Mouse (Mus musculus) heart, postnatal 36 days (tissue): Measurements from ENCODE around the gene Tex22. TPM values are rescaled to one million over a fixed set of nuclear protein-coding genes. Genes with fewer than 3 reads are reported as not detected.

Experiments used
- DNase-seq, 2 experiments: peaks; one replicate each; pipeline ENCODE4 v3.0.0; 2021 to 2022
- intact Hi-C: fragments of 180-260 bp; cut with DNase I; formaldehyde crosslinking; loops from one replicate; pipeline ENCODE4 v1.15.1; 2025
- total RNA-seq, 2 experiments: library from RNA; stranded (reverse); gene quantifications; 2 replicates each; pipeline ENCODE4 v1.2.3; 2021

The Tex22 gene
- total RNA-seq, 2 experiments from 2014 or later: not detected

DNA sequence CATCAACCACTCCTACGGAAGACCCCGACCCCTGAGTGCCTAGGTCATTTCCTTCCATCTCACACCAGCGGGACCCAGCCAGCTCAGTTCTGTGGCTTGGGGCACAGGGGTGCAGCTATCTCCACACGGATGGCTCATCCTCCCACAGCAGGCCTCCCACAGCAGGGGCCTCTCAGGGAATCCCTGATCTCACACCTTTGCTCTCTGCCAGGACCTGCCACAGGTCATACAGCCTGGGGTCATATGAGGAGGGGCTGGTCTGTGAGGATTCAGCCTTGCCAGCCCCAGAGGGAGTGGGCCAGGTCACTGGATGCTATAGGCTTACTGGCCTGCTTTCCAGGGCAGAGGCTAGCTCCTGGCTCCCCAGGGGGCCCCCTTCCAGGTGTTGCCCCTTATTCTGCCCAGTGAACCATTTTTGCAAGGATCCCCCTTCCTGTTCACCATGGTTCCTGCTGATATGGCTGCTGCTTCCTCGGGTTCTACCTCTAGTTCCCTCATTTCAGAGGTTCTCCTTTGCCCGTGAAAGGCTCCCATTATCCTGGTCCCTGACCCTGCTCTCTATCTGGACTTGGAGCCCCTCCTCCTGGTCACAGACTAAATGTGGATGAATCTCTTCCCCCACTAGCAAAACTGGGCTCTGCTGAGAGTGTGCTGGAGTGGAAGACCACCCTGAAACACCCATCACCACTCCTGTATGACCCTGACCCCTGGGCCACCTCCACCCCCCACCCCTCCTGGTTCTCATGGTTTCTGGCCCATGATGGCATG, 25.4 kb downstream of the Tex22 start:
- no peak for DNase-seq
- intact Hi-C loops: loop anchor here (2.0 to 5.0 kb wide), 3 partner anchors 85 to 142 kb away; partner anchors contain the start of genes Brf1 and Pacs2

DNA sequence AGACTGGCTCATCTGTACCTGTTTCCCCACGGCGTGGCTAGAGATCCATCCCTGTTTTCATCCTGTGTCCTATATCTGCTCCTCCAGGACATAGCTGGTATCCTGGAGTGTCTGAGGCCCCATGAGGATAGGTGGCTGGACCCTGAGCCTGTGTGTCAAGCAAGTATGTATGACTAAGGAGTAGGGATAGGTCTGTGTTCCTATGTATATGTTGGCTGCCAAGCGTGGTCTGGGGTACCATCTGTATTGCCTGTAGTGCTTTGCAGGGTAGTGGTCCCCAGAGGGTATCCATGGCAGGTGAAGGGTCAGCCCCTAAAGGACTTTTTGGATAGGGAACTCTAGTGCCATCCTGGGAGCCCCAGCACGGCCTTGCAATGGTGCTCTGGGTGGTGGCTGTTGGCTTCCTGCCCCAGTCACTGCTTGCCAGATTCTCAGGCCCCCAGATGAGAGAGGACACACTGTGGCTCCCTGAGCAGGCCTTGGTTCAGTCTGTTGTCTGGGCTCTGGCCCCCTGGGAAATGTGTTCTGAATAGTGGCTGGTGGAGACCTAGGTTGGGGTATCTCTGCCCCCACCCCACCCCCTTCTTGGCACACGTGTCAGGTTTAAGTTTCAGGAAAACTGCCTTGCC, 26.3 kb downstream of the Tex22 start:
- intact Hi-C loops: loop anchor here (2.0 to 5.0 kb wide), 3 partner anchors 86 to 143 kb away; partner anchors contain the start of genes Brf1 and Pacs2
- peak; percentile 66 to 68 for DNase-seq

DNA sequence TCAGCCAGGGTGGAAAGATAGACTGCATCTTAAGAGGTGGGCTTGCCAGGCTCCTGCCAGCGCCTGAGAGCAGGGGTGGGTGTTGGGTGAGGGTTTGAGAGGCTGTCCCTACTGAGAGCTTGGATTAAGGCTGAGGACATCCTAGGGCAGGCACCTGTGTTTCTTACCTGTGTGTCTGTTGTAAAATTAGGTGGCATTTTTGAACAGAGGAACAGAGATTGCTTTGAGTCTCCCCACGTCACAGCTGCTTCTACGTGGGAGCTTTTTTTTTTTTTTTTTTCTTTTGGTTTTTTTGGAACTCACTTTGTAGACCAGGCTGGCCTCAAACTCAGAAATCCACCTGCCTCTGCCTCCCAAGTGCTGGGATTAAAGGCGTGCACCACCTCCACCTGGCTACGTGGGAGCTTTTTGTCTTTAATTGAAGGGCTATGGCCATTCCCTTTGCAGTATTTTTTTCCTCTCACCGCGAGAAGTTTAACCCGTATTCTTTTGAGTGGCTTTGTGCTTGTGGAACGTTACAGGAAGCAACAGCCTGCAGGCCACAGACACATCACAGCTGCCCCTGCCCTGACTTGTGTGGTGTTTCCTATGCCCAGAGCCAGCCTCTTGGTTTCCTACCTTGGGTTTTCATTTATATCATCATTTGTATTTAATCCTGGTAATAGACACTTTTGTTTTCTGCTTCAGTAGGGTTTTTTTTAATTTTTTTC, 27.1 kb downstream of the Tex22 start:
- no peak for DNase-seq
- intact Hi-C loops: loop anchor here (2.0 to 5.0 kb wide), 3 partner anchors 87 to 144 kb away; partner anchors contain the start of genes Brf1 and Pacs2

DNA sequence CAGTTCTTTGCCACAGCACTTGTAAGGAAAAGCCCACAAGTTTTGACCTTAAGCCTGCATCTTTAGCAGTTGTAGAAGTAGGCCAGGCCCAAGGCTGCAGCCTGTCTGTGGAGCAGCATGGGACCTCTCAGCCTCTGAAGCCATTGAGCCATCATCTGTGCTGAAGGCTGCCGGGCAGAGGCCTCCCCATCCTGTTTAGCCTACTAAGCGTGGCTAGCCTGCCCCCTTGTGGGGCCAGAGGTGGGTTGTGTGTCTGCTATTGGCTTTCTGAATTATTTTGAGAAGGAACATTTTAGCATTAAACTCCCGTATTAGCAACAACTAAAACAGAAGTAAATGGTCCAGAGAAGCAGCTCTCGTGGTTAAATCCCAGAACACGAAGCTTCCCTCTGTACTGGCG, 28.2 kb downstream of the Tex22 start:
- DNase-seq: peak; percentile 49 to 61
- intact Hi-C loops: loop anchor here (5.0 kb wide), 2 partner anchors 100 to 145 kb away; partner anchors contain the start of gene Brf1

DNA sequence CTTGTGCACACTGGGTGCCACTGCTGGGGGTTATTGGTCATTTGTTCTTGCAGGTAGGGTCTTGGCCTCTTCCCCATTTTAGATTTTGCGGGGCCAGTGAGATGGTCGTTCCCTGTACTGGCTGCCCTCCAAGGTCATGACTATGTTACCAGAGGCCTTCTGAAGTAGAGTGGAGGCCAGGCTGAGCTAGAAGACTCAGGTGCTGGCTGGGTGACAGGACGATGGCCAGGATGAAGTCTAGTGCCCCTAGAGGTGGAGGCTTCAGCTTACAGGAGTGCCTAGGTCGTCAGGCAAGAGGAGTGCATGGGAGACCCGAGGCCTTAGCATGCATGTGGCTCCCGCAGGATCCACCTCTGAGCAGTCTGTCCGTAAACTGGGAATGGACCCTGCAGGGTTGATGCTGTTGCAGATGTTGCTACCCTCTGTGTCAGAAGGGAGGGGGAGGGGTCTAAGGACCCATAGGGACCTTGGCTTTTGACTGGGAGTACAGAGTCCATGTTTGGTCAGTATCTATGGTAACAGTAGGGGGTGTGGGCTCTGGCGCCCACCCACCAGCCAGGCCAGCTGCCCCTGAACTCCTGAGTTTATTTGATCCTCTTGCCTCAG, 29.6 kb downstream of the Tex22 start:
- intact Hi-C loops: loop anchor here (5.0 kb wide), 2 partner anchors 102 to 147 kb away; partner anchors contain the start of gene Brf1
- DNase-seq: no peak

DNA sequence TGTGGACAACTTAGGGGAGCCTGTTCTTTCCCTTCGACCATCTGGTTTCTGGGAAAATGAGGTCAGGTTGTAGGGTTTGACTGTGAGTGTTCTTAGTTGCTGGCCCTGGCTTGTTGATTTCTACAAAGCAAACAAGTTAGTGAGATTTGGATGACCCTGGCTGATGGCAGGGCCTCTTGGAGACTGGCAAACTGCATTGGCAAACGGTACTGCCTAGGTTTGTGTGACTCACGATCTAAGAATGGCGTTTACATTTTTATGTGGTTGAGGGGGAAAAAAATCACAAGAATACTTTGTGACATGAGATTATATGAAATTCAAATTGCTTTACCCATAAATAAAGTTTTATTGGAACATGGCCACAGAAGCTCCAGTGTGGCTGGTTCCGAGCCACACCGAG, 32.1 kb downstream of the Tex22 start:
- no peak for DNase-seq
- intact Hi-C loops: no loop called here

DNA sequence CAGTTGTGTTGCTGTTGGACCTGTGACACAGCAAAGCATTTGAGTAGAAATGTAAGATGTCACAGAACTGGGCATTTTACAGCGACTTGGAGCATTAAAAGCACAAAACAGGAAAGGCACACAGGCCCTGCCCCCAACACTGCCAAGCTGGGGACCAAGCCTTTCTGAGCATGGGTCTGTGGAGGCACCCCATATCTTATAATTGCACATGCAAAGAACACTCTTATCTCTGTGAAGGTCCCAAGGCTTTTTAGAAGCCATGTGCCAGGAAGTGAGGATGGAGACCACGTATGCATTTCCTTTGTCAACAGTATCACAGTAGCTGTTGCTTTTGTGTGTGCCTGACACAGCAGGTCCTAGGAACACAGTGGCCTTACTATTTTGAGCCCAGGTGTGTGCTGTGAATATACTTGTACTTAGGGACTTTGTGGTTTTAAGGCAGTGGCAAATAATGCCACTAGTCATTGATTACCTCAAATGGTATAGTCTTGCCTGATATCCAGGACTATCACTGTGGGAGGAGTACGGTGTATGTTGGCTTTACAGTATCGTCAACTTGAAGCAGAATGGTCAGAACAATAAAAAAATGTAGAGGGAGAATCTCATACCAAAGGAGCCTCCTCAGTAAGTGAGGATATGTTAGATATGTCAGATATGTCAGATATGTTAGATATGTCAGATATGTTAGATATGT, 33.3 kb downstream of the Tex22 start:
- intact Hi-C loops: no loop called here
- DNase-seq: no peak

DNA sequence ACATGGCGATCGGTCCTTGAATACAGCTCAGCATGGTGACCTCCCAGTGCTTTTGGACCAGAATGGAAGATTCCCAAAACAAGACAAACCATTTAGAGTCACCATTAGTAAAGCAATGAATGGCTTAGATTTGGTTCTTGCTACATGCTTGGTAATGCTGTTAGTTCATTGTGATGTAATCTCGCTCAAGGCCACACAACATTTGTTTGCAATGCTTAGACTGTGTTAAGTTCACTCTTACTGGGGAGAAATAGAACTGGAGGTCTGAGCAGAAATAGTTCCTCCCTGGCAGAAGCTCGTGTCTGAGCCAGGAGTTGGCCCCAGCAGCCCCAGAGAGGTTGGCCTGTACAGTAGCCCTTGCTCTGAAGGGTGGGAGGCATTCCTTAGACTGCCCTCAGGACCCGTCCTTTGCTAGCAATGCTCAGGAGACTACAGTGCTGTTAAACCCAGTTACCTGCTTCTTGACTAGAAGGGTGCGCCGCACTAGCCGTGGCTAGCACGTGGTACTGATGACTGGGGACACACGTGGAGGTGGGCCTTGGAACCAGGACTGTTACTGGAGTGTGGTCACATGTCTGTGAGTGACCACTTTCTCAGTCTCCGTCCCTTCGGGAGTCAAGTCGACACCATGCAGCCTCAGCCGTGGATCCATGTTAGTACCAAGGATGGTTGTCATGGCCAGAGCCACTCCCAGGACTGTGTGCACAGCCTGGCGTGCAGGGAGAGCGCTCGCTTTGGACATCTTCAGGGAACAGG, 34.4 kb downstream of the Tex22 start:
- intact Hi-C loops: no loop called here

DNA sequence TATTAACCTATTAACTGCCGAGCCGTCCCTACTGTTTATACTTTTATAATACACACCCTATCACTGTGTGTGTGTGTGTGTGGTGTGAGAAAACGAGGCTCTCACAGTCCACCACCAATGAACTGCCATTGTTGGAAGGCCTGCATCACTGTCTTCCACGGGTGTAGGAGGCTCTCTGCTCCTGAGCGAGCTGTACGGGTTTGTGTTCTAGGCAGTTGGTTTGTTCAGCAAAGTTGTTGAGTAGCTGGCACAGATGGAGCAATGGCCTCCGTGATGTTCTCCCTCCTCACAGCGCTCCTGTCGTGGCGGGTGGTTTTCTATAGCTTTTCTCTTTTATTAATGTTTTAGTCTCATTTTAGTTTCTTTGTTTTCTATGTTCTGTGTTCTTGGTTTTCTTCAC, 35.5 kb downstream of the Tex22 start:
- no peak for DNase-seq
- intact Hi-C loops: no loop called here

More for the DNA sequence above, 34.4 kb downstream of the Tex22 start:
- DNase-seq: no peak

DNA sequence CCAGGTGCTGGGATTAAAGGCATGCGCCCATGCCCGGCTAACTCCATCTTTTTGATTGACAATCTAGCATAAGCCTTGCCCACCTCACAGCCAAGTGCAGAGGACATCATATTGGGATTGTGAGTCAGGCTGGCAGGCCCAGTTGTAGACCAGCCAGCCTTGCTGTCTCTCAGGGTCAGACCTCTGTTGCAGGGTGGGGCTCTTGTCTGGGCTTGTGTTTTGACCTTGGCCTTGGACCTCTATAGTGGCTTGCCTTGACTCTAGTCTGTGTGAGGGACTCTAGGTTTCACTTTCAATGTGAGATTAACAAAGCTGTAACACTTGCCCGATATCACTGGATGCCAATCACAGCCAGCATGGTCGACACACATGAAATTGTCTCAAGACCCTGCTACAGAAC, 39.8 kb downstream of the Tex22 start:
- intact Hi-C loops: no loop called here

DNA sequence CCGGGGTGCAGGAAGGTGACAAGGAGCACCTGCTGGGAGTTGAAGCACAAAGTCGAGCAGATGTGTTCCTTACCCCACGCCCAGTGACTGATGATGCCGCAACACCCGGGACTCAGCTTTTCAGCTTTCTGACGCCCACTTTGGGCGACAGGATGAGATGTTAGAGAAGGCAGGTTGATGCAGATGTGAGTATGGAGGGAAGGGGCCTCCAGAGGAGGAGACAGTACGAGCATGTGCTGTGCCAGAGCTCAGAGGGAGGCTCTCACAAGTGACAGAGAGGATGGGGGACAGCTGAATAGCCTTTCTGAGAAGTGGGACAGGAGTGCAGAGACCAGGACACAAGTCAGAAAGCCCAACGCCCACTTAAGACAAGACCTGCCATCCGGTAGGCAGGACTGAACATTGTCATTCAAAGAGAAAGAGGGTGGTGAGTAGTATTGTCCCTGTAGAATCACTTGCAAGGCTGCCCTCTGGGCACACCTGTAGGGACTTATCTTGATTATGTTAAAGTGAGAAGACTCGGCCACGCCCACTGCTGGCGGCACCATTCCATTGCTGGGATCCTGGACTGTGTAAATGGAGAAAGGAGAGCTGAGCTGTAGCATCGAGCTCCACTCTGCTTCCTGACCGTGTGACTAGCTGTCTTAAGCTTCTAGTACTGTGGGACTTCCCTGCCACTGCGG, 40.7 kb downstream of the Tex22 start:
- intact Hi-C loops: no loop called here
- no peak for DNase-seq

More for the DNA sequence above, 39.8 kb downstream of the Tex22 start:
- DNase-seq: no peak

DNA sequence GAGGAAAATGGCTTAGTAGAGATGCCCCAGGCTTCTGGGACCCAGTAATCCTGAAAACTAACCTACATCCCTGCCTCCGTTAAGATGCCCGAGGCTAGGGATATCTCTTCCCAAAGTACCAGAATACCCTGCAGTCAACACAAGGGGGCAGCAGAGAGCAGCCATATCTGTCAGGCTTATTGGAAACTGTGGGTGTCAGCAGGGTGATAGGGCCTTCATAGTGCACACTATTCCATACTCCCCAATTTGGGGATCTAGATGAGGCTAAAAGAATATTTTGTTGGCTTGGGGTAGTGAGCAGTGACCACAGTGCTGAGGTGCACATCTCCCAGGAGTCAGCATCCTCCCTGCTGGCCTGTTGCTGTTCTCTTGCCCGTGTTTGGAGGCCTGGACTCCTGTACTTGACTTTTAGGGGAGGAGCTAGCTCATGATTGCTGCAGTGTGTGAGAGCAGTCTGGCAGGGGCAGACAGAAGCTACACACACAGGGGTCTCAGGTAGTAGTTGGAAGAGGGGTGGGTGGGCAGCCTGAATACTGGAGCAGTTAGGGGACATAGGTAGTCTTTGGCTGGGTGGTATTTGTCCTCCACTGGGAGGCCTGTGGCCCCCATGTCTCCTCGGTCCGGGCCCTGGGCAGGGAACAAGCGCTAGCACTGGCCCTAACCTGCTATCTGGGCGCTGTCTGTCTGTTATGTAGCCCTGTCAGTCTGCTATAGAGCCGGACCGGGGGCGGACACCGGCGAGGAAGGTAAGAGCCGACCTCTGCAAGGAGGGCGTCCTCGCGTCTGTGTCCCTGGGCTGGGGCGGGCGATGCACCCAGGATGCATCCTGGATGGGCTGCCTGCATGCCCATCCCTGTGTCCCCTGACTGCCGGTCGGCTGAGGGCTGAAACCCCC, 45.5 kb downstream of the Tex22 start:
- DNase-seq: peak; percentile 88 to 90
- intact Hi-C loops: loop anchor here (1.0 kb wide), 1 partner anchor 36 kb away; no protein-coding TSS in a partner anchor

DNA sequence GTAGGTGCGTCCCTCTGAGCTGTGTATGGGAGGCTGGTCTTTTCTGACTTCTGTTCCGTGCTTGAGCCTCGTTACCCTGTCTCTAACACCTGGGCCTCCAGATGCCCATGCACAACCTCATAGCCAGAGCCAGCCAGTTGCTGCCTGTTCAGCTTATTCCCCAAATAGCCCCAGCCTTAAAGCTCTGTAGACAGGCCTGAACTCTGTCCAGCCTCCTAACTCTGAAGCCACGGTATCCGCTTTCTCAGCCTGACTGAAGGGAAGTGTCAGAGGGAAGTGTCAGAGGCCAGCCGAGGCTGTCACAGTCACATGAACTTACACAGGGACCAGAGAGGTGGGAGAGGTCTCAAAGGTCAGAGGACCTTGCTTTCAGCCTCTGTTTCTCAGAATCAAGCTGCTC, 50.4 kb downstream of the Tex22 start:
- intact Hi-C loops: no loop called here
- DNase-seq: no peak

DNA sequence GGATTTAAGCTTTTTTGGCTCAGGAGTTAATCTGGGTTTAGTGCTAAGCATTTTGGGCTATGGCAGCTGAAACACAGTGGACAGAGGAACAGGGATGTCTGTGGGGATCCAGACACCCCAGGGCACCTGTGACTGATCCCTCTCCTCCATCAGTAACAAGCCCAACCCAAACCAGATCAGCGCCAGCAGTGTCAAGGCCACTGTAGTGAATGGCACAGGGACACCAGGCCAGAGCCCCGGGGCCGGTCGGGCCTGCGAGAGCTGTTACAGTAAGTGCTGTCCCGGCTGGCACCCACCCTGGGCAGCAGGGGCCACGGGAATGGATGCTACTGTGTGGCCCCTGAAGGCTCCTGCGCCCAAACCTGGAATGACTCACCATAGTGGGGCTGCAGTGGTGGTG, 56.4 kb downstream of the Tex22 start:
- DNase-seq: no peak
- intact Hi-C loops: no loop called here

DNA sequence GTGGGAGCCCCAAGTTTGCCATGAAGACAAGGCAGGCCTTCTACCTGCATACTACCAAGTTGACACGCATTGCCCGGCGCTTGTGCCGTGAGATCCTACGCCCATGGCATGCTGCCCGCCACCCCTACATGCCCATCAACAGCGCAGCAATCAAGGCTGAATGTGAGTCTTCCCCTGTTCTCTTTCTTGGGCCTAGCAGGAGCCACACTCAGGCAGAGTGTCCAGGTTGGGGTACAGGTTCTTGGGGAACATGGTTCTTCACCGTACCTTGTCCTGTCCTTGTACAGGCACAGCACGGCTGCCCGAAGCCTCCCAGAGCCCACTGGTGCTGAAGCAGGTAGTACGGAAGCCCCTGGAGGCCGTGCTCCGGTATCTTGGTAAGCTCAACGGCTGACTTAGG, 57.3 kb downstream of the Tex22 start:
- intact Hi-C loops: no loop called here
- DNase-seq: no peak

DNA sequence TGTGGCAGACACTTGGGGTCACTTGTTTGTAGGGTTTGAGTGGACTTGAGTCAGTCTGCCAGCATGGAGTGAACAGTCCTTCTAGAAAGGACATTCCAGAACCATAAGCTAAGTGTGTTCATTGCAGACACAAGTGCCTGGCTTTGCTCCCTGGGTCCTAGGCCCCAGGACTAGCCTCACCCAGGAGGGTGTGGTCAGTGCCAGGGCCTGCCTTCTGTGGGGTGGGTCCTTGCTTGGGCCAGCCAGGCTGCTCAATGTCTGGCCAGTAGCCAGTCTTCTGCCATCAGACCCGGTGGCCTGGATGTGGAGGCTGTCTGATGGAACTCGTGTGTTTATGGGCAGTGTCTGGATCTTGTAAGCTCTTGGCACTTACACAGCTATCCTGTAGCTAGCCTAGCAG, 58.3 kb downstream of the Tex22 start:
- intact Hi-C loops: no loop called here
- DNase-seq: peak; percentile 72 to 80

DNA sequence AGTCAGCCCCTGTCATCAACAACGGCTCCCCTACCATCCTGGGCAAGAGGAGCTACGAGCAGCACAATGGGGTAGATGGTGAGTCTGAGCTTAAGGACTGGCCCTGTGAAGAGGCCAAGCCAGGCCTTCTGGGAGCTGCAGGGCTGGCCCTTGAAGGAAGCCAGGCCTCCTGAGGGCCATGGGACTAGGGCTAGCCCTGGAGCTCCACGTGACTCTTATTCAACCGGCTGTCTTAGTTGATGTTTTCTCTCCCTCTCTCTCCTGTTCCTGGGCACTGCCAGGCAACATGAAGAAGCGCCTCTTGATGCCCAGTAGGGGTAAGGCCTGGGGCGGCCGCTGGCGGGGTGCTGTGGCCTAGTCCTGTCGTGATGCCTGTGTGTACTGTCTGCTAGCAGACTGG, 59.0 kb downstream of the Tex22 start:
- no peak for DNase-seq
- intact Hi-C loops: no loop called here

DNA sequence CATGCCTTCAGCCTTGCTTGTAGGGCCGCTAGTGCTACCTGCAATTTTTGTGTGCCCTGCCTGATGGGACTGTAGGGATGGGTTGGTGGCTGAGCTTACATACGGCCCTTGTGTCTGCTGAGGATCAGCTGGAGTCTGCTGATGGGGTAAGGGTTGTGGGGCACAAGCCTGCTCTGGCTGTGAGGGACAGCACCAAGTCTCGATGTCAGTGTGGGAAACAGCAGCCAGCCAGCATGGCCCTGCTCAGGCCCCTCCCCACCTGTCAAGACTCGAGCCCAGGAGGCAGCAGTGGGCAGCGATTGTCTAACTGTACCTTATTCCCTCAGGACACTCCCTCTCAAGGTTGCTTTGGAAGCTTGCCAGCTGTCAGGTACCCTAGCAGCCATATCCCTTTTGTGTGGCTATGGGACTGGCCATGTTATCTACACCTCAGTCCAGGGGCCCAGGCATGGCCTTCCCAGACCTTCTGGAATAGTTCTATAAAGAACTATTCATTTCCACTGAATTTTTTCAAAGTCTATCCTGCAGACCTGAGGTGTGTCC, 59.6 kb downstream of the Tex22 start:
- no peak for DNase-seq
- intact Hi-C loops: no loop called here
